Comparison of ENCODE assay signal across 8 mouse cellular contexts in genomic region chr11:75453991-75454930, GRCm38 (mm10). TPM values are rescaled to one million over a fixed set of nuclear protein-coding genes. Genes with fewer than 3 reads are reported as not detected.
DNase-seq lines count a peak whose midpoint lies in the region; ATAC-seq lines count a peak whose summit lies in the region.

Gene Wdr81, minus strand, starts transcription at chr11:75454717.

- peaks cover 20% of the 10 kb centered on the region for H3K4me1 ChIP-seq in intestine, embryonic 15.5 days (replicated peaks)

- H3K9ac ChIP-seq in intestine, embryonic 15.5 days = peak within 1 kb of the TSS; percentile 50

- H3K4me2 ChIP-seq in intestine, embryonic 15.5 days (replicated peaks) = peak within 1 kb of the TSS; percentile 91

- intact Hi-C loops in left cerebral cortex, postnatal 25 days (cut with DNase I) = loop anchor here (5.0 kb wide), 1 partner anchor 42 kb away; no protein-coding TSS in a partner anchor

- 2% methylated on average over 56 of the region's 56 CpGs for WGBS in intestine, embryonic 15.5 days

- peak; percentile 92 for DNase-seq in adrenal gland, postnatal 10 days
- DNase-seq in embryo, embryonic 9.5 days (ENCODE audit: extremely low spot score) = peak; percentile 88
- peak; percentile 66 to 89 for DNase-seq in gastrocnemius, postnatal 4 days (ENCODE audit: low spot score in 2 of 2)
- peak; percentile 91 to 95 for DNase-seq in left cerebral cortex, postnatal 25 days (ENCODE audit: low spot score in 2 of 2)
- DNase-seq in mesoderm, embryonic 11.5 days (ENCODE audit: low read depth, low spot score) = peak; percentile 93
- DNase-seq in right cerebral cortex, postnatal 36 days (ENCODE audit: low spot score in 2 of 2) = peak; percentile 85 to 90
- peak; percentile 81 to 88 for DNase-seq in urinary bladder, postnatal 4 days (ENCODE audit: low spot score in 2 of 2)

- no peaks in the 10 kb centered on the region for H3K27me3 ChIP-seq in intestine, embryonic 15.5 days (replicated peaks)

- H3K4me3 ChIP-seq in intestine, embryonic 15.5 days (replicated peaks) = peak within 1 kb of the TSS; percentile 52

- no peaks in the 10 kb centered on the region for H3K36me3 ChIP-seq in intestine, embryonic 15.5 days

- peak within 1 kb of the TSS; percentile 45; the same call in 1 of the 2 replicates for H3K27ac ChIP-seq in intestine, embryonic 15.5 days

- ATAC-seq in intestine, embryonic 15.5 days = peak; percentile 96

- H3K9me3 ChIP-seq in intestine, embryonic 15.5 days = no peaks in the 10 kb centered on the region

RNA-seq across cellular contexts. Expression of gene Wdr81, which starts in this region (rescaled TPM):
- total RNA-seq in adrenal gland, postnatal 10 days (2021) = 10 to 100 TPM; 13.0 to 15.2 TPM
- total RNA-seq in gastrocnemius, postnatal 4 days (2021) = 10 to 100 TPM in 1 of 2 experiments, 1 to 10 TPM in 1; 9.3 to 10.4 TPM
- 6.1 and 7.0 TPM in 2 replicates for polyA plus RNA-seq in intestine, embryonic 15.5 days (2015; fragmentation: Nextera tagmentation; extraction: Ambion mirVana)
- 10 to 100 TPM; 17.4 to 18.7 TPM for total RNA-seq in left cerebral cortex, postnatal 25 days (2021)

Comparison
In these comparisons a context has a peak if more than half of its experiments do, and no peak if none do; other contexts are left out.
1. Peak in every context shown above with its lines: DNase-seq, ATAC-seq, H3K4me3 ChIP-seq and H3K27ac ChIP-seq.